Mouse (Mus musculus) lung, embryonic 14.5 days (tissue): ENCODE measurements at regions not wholly inside any gene's neighbourhood (a gene's known extent, or its start where the extent isn't known, plus 50 kb on each side); places are given as distances from the start of the nearest gene placed in this dataset.
A peak's percentile ranks its signal among the peaks of the same experiment; 100 is the strongest.

Experiments
- ATAC-seq: fragments of 200-750 bp; cut with Nextera tagmentation; 2 replicates; pipeline ENCODE4 v1.8.0; 2017; ENCODE audit warnings: mild to moderate bottlenecking, moderate TSS enrichment, moderate library complexity; ENCODE audit not compliant: insufficient read depth
- DNase-seq: peaks from one replicate; pipeline ENCODE4 v3.0.0-alpha.2; 2015
- H3K27ac ChIP-seq: fragments of 300-500 bp; sonication (generic); 2 replicates; pipeline ENCODE4 v1.5.1; 2014; ENCODE audit warnings: low read depth, mild to moderate bottlenecking, moderate library complexity
- H3K27me3 ChIP-seq: fragments of 300-500 bp; sonication (generic); 2 replicates; pipeline ENCODE4 v1.6.1; 2014; ENCODE audit warnings: low read length, control low read depth; ENCODE audit not compliant: insufficient read depth
- H3K36me3 ChIP-seq: fragments of 300-500 bp; sonication (generic); 2 replicates; pipeline ENCODE4 v1.6.1; 2014; ENCODE audit warnings: control low read depth; ENCODE audit not compliant: insufficient read depth
- H3K4me1 ChIP-seq: fragments of 300-500 bp; sonication (generic); 2 replicates; pipeline ENCODE4 v1.6.1; 2014; ENCODE audit warnings: antibody characterized with exemption, control low read depth; ENCODE audit not compliant: insufficient read depth
- H3K4me2 ChIP-seq: fragments of 300-500 bp; sonication (generic); 2 replicates; pipeline ENCODE4 v1.6.1; 2014; ENCODE audit warnings: mild to moderate bottlenecking
- H3K4me3 ChIP-seq: fragments of 300-500 bp; sonication (generic); 2 replicates; pipeline ENCODE4 v1.5.1; 2014; ENCODE audit warnings: low read depth, low read length
- H3K9ac ChIP-seq: fragments of 300-500 bp; sonication (generic); 2 replicates; pipeline ENCODE4 v1.6.1; 2014
- H3K9me3 ChIP-seq: fragments of 300-500 bp; sonication (generic); 2 replicates; pipeline ENCODE4 v1.6.1; 2016; ENCODE audit warnings: low read depth, low read length, control low read depth
- CTCF ChIP-seq: IDR thresholded peaks from 2 replicates; pipeline ENCODE4 v1.5.1; 2016; ENCODE audit warnings: antibody characterized with exemption, low read depth
- WGBS: fragments of 180-500 bp; shearing (Covaris S2); extraction: QIAGEN DNeasy Blood & Tissue Kit; methylation state at CpG from one replicate; pipeline ENCODE4 v1.1.7; 2014; 5-methylcytosine and 5-hydroxymethylcytosine counted together

GRCm38 (mm10) chr12:71407294-71407693, 97.6 kb downstream of the Dact1 start:
- Histone ChIP-seq H3K9me3 (no peaks in the 10 kb centered on the region), H3K4me3 (no peak overlapping the region), H3K27me3 (no peaks in the 10 kb centered on the region), H3K36me3 (no peaks in the 10 kb centered on the region), H3K4me1 (0 out of 2 replicates have a peak, but pooled peaks cover 5% of the 10 kb centered on the region), H3K4me2 (no peak overlapping the region), H3K27ac (peak overlapping the region; percentile 21; the same call in 1 of the 2 replicates), H3K9ac (no peak overlapping the region)
- WGBS = 15% methylated on average over 3 of the region's 3 CpGs
- ATAC-seq (peak; percentile 60; the same call in 1 of the 2 replicates), DNase-seq (peak; percentile 87)
- no peak for TF ChIP-seq CTCF

- no peaks in the 10 kb centered on the region for H3K9me3 ChIP-seq
- H3K4me2 ChIP-seq = no peak overlapping the region
- no peak overlapping the region for H3K9ac ChIP-seq
- H3K4me1 ChIP-seq = 0 out of 2 replicates have a peak, but pooled peaks cover 5% of the 10 kb centered on the region
- WGBS = 69% methylated on average over 3 of the region's 3 CpGs
- TF ChIP-seq CTCF = no peak
- no peak for ATAC-seq
- DNase-seq = no peak
- no peak overlapping the region for H3K27ac ChIP-seq
- H3K36me3 ChIP-seq = no peaks in the 10 kb centered on the region
- H3K4me3 ChIP-seq = no peak overlapping the region
- no peaks in the 10 kb centered on the region for H3K27me3 ChIP-seq
Measured at GRCm38 (mm10) chr12:71408396-71409050, 98.8 kb downstream of the Dact1 start.

GRCm38 (mm10) chr12:71412331-71412730, 102.6 kb downstream of the Dact1 start:
- WGBS = 82% methylated on average over 3 of the region's 3 CpGs
- DNase-seq (no peak), ATAC-seq (no peak)
- Histone ChIP-seq H3K4me3 (no peak overlapping the region), H3K9ac (no peak overlapping the region), H3K9me3 (no peaks in the 10 kb centered on the region), H3K27me3 (no peaks in the 10 kb centered on the region), H3K4me2 (no peak overlapping the region), H3K4me1 (0 out of 2 replicates have a peak, but pooled peaks cover 3% of the 10 kb centered on the region), H3K27ac (no peak overlapping the region), H3K36me3 (no peaks in the 10 kb centered on the region)
- TF ChIP-seq CTCF = no peak

- H3K36me3 ChIP-seq = no peaks in the 10 kb centered on the region
- H3K9me3 ChIP-seq = no peaks in the 10 kb centered on the region
- WGBS = 68% methylated on average over 2 of the region's 2 CpGs
- no peak overlapping the region for H3K4me2 ChIP-seq
- no peak overlapping the region for H3K4me3 ChIP-seq
- H3K9ac ChIP-seq = no peak overlapping the region
- TF ChIP-seq CTCF = no peak
- H3K4me1 ChIP-seq = 0 out of 2 replicates have a peak, but pooled peaks cover 4% of the 10 kb centered on the region
- ATAC-seq (no peak), DNase-seq (no peak)
- H3K27ac ChIP-seq = no peak overlapping the region
- H3K27me3 ChIP-seq = no peaks in the 10 kb centered on the region
Measured at GRCm38 (mm10) chr12:71416968-71417367, 107.3 kb downstream of the Dact1 start.

- Histone ChIP-seq H3K27me3 (no peaks in the 10 kb centered on the region), H3K27ac (no peak overlapping the region), H3K4me1 (peaks cover 4% of the 10 kb centered on the region; the same call in 1 of the 2 replicates), H3K9me3 (no peaks in the 10 kb centered on the region), H3K9ac (no peak overlapping the region), H3K36me3 (no peaks in the 10 kb centered on the region), H3K4me3 (no peak overlapping the region), H3K4me2 (no peak overlapping the region)
- no peak for DNase-seq
- no peak for TF ChIP-seq CTCF
- ATAC-seq = no peak
- 43% methylated on average over 7 of the region's 7 CpGs for WGBS
Measured at GRCm38 (mm10) chr12:71418186-71418585, 108.5 kb downstream of the Dact1 start.

GRCm38 (mm10) chr12:71419161-71419560, 109.5 kb downstream of the Dact1 start:
- Histone ChIP-seq H3K4me1 (peaks cover 4% of the 10 kb centered on the region; the same call in 1 of the 2 replicates), H3K9ac (no peak overlapping the region), H3K27ac (no peak overlapping the region), H3K9me3 (no peaks in the 10 kb centered on the region), H3K4me2 (no peak overlapping the region), H3K36me3 (no peaks in the 10 kb centered on the region), H3K27me3 (no peaks in the 10 kb centered on the region), H3K4me3 (no peak overlapping the region)
- no peak for ATAC-seq
- DNase-seq = no peak
- no peak for TF ChIP-seq CTCF
- WGBS = 36% methylated on average over 4 of the region's 4 CpGs

GRCm38 (mm10) chr12:71426023-71426719, 116.5 kb downstream of the Dact1 start:
- Histone ChIP-seq H3K9me3 (no peaks in the 10 kb centered on the region), H3K27me3 (no peaks in the 10 kb centered on the region), H3K9ac (no peak overlapping the region), H3K27ac (peak overlapping the region; percentile 28; the same call in 1 of the 2 replicates), H3K36me3 (no peaks in the 10 kb centered on the region), H3K4me3 (no peak overlapping the region), H3K4me1 (peaks cover 8% of the 10 kb centered on the region), H3K4me2 (no peak overlapping the region)
- TF ChIP-seq CTCF = no peak
- ATAC-seq (peak; percentile 75; the same call in 1 of the 2 replicates), DNase-seq (peak; percentile 69)
- WGBS = 19% methylated on average over 10 of the region's 10 CpGs
